Mouse (Mus musculus) urinary bladder, adult 2 months (tissue): ENCODE data around the gene Cryzl2. TPM values are rescaled to one million over a fixed set of nuclear protein-coding genes. Genes with fewer than 3 reads are reported as not detected.

ENCODE experiments used
- DNase-seq: peaks from one replicate; pipeline ENCODE4 v3.0.0; 2022; ENCODE audit warnings: low spot score
- polyA plus RNA-seq: library from polyadenylated mRNA; depleted of rRNA; stranded (reverse); fragments of >200 nt; gene quantifications from 2 replicates; pipeline ENCODE4 v1.2.3, GENCODE M21; 2012; rRNA removed

The Cryzl2 gene
- 27.7 and 29.0 TPM in 2 replicates for polyA plus RNA-seq

DNA sequence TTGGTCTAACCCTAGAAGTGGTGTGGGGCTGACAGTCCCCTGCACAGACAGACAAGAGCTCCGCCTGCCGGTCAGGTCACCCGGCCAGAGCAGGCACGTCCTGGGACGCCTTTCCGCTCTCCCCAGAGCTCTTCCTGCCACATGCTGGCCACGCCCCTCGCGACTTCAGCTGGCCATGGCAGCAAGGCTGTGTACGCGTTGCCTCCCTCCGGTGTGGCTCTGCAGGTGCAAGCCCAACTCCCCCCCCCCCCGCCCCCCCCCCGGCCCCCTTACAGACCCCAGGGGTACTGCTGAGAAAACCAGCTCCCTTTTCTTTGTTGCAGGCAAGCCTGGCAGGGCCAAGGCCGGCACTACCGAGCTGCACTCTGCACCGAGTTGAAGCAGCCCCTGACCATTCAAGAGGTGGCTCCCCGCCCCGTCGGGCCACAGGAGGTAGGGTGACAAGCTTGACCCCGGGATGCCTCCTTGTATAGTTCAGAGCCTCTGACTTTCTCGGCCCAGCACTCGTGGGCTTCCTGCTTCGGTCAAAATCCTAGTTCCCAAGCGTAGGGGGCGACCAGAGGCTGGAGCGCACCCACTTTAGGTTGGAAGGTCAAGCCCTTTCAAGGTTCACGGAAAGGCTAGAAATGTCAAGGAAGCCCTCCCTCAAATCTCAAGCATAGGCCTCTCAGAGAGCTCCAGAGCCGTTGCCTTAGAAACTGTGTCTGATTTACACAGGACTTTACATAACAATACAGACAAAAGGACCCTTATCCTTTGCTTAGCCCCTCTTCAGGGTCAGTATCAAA, at the start of gene Cryzl2:
Gene Cryzl2 (plus strand): TSS at position 157 of the 788 bp plus-strand sequence.
- DNase-seq, result peak; percentile 38

DNA sequence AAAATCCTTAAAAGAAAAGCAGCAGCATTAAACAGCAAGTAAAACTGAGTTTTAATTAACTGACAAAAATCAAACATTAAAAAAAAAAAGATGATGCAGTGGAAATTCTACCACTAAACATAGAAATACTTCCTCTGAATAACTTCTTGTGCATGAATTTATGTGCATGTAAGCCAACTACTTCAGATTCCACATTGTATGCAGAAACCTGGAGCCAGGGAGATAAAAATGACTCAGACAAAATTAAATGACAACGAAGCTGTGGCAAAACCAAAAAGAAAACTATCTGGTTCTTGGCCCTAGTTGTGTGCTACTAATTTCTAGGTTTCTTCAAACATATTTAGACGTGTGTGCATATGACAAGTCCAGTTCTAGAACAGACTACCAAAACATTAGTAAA, 48.7 kb upstream of the Cryzl2 start:
- DNase-seq, result no peak

DNA sequence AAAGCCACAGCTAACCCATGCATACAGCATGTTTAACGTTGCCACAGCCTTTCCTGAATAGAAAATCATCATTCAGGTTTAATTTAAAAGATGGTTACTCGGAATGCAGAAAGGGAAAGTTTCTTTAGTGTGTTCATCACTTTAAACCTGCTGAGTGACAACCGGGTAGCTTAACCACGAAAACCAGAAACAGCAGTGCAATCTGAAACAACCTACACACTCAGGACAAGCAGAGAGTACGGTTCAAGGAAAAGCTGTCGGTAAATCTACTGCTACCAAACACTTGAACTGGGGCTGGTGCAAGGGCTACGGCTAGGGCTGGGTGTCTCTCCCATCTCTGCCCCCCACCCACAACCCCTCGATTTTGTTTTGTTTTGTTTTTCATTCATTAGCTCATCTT, 47.4 kb upstream of the Cryzl2 start:
- DNase-seq, result no peak

DNA sequence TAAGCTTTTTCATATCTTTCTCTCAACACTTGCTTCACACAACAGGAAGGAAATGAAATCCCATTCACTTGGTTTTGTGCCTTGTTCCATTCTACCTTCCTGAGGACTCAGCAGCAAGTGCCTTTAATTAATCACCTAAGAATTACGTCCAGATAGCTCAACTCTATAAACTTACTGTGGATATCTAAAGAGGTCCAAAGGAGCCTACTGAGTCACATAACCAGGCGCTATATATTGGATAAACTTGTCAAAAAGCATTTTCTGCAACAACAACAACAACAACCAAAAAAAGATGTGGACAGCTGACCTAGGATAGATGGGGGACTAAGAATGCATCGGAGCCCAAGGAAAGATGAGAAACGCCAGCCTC, 47.1 kb upstream of the Cryzl2 start:
- DNase-seq, result no peak

DNA sequence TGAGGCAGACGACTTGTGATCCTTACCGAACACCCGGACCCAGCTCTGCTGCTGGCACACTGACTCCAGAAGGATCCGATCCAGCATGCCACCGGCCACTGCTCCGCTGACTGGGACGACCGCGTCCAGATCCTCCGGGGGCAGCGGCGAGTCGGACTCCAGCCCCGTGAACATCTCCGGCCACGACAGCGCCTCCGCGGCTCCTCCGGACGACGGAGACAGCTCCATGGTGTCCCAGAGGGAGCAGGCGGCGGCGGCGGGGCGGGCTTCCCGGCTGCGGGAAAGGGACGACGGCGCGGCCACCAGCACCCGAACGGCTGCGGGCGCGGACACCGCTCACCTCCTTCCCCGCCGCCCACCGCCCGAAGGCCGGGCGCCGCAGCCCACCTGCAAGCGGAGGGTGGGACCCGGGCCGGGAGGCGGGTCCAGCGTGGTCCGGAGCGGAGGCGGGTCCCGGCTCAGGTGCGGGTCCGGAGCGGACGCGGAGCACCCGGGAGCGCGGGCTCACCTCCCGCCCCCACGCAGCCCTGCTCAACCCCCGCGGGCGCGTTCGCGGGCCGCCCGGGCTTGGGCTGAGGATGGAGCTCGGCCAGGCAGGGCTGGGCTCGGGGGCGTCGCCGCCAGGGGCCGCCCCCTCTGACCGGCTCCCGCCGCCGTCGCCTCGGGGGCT, 46.5 kb upstream of the Cryzl2 start:
- peak; percentile 72 for DNase-seq

DNA sequence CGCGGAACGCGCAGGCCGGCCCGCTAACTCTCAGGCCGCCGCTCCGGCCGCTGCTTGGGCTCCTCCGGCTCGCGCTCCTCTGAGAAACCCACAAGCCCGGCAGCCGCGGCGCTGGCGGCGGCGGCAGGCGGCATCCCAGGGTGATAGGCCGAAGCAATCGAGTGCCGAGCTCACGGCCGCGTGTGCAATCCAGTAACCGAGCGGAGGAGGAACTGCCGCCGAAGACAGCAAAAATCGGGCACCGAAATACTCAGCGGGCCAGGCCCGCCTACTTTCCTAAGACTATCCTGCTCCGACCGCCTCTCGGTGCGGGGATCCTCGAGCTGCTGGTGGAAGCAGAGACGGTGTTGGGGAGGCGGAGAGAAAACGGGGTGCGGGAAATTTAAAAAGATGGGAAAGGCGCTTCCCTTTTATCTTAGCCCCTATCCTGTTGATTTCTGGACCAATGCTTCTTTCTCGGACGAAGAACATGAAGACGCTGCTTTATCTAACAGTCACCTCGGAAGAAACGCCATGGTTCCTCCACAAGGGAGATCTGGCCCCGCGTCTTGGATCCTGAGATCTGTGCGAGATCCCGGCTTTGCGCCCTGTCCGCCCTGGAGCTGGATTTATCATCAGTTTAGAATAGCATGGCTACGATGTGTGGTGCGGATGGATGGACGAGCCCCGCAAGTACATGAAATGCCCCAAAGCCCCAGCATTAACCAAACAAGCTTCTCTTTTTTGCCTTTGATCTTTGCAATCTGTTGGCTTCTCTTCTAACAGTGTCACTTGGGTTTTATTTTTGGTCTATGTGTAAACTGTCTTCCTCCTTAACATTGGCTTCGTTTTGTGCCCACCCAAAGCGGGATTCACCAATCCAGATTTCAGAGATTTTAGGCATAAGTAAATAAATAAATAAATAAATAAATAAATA, 45.7 kb upstream of the Cryzl2 start, which contains the start of gene Rasal2:
Gene Rasal2 (minus strand): TSS at position 142 of the 916 bp plus-strand sequence.
- peak; percentile 86 for DNase-seq

DNA sequence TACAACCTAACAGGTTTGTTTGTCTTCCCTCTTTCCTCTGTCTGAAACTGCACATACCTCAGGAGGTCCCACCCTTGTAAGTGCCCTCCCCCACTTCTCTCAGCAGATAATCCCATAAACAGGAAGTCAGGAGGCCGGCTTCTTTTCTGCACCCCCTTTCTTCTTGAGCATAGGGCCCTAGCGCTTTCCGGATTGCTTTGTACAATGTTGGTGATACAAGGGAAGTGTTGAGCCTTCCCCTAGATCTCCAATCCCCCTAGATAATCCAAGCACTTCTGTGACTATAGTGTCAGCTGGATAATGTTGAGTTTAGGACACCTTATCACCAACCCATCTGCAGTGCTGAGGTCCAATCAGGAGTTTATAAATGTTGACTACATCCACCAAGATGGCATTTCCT, 42.6 kb upstream of the Cryzl2 start:
- DNase-seq, result no peak

DNA sequence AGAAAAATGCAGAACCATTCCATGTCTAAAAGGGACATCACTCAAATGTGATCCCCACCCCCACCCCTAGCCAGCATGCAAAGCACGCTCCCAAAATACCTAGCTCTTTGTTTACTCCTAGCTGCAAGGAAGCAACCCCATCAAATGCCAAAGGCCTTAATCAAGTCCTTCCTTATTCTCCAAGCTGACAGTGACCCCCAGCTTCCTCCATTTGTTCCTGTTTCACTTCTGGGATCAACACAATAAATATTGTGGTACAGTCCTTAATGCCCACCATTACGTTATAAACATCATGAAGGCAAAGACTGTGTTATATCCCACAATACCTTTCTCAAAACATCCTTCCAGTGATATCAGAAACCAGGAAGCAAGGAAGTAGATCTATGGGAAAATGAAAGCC, 41.7 kb upstream of the Cryzl2 start:
- DNase-seq, result no peak

DNA sequence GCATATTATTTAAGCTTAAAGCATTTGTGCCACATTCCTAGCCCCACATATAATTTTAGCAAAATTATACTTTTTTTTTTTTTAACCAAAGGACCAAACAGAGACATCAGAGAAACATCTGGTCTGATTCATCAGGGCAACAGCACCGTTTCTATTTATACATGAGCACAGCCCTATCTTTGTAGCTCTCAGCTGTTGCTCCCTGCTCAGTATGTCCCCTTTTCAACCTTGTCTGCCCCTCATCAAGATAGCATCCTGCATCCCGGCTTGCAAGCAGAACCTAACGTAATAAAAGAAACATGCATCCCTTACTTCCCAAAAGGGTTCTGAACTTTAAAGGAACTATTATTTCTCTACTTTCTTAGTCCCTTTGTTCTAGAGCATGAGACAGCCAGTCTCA, 41.0 kb upstream of the Cryzl2 start:
- no peak for DNase-seq

DNA sequence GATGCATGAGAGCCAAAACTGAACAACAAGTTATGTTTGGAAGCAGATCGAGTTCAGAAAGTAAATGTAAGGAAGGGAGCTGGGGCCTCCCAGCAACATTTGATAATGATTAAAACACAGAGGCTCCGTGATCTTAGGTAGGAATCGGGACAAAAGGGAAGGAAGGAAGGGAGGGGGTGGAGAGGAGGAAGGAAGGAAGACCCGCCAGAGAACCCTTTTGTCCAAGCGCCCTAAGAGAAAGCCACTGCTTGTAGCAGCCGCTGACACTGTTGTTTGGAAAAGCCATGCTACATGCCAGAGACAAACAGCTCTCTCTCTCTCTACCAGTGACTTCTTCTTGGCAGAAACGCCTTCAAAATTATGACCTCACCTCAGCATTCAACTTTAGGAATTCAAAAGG, 40.5 kb upstream of the Cryzl2 start:
- DNase-seq, result no peak

DNA sequence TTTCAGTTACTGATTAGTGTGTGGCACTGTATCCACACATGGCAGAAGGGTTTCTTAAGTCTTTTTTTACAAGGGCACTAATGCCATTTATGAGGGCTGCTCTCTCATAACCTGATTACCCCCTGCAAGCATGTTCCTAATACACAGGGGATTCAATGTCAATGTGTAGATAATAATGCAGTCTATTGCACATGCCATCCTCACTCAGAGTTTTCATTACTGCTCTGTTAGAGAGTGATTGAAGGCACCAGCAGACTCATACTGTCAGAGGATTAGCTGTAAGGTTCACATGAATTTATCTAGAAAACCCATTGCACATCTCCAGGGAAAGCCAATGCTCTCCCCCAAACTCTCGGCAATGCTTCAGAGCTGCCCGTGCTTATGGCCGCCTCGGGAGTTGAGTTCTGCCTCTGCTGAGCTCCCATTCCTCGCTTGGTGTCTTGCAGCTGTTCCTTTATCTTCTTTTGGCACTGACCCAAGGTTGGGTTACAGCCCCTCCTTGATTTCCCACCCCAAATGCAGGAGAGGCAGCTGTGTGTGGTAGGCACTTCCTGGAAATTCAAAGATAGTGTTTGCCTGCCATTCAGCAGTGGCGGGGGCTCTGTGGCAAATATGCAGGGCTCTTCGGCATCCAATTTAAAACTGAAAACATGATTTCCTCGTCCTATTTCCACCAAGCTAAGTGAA, 32.5 kb upstream of the Cryzl2 start:
- no peak for DNase-seq

DNA sequence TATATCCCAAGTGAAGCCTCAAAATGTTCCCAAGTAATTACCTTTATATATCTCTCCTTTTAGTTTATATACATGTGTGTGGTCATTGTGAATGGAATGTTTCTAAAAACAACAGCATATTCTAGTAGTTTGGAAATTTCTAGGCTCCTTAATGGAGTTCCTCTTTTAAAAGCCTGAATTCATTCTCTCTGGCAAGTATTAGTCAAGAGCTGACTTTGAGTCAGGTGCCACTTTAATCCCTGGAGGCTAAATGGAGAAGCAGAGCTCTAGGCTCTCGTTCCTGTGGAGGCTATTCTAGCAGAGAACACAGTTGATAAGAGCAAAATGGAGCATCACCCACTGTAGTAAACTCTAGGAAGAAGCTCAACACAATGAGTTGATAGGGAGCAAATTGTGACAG, 31.4 kb upstream of the Cryzl2 start:
- DNase-seq, result no peak

DNA sequence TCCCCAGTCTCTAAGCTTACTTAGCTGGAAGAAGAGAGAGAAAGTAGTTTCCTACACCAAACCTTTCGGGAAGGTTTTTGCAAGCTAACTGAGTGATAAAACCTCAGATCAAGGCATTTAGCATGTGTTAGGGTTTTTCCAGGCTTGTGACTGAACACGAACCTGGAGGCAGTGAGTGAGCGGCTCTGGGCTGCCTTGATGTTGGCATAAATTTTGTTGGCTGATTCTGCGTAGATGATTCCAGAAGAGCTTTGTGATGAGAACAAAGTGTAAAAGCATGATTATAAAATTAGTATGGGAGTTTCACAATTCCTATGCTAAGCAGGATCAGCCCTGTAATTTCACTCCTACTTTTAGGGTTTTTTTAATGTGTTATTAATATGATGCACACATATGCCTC, 30.8 kb upstream of the Cryzl2 start:
- no peak for DNase-seq

DNA sequence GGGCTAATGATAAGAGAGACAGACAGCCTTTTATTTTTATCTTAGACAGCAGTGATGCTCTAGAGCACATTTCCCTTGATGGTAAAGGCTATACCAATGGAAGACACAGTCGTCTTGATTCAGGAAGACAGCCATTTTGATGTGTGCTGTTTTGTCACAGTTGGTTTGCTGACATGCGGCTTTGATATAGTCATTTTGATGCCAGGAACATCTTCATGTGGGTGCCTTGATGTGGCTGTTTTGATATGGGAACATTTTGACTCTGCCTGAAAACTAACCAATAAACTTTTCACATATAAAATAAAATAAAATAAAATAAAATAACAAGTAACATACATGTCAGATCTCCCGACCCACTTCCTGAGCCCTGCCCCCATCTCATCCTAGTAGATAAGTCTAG, 30.0 kb upstream of the Cryzl2 start:
- DNase-seq, result no peak

DNA sequence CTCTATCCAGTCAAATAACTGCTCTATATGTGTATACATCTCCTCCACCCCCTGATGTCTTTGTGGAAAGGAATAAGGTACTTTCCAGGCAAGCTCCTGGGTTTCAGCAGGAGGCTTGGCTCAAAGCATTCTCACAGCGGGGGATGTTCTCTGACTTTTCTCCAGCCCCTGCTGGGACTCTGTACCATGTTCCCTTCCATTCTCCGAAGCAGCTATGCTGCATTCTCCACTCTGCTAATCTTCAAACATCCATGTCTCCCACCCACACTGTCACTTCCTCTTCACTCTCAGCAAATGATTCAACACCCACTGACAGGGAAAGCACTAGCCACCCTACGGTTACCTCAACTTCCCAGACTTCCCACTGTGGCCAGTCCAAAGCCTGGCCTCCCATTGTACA, 25.1 kb upstream of the Cryzl2 start:
- no peak for DNase-seq

DNA sequence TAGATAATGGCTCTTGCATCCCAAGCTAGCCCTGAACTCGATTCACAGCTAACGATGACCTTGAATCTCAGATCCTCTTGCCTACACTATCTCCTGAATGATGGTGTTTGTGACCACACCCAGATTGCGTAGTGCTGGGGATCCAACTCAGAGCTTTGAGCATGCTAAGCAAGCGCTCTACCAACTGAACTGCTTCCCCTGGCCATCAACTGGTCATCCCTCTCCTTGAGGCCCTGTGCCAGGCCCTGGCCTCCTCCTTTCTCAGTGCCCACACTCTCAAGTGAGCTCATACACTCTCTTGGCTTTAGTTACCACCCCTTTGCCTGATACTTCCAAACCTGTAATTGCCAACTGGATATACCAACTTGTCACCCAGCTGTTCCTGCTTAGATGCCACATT, 24.0 kb upstream of the Cryzl2 start:
- no peak for DNase-seq

DNA sequence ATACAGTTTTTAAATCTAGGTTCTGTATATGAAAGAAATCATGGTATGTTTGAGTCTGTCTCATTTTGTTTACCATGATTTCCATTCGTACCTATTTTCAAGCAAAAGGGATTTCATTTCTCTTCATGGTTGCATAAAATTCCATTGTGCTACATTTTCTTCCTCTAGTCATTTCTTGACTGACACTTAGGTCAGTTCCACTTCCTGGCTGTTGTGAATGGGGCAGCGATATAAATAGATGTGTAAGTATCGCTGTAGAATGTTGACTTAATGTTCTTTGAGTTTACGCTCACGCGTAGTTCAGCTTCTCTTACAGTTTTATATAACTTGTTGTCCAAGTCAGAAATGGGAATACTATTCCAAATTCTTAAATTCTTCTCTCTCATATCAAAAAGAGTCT, 22.5 kb upstream of the Cryzl2 start:
- no peak for DNase-seq

DNA sequence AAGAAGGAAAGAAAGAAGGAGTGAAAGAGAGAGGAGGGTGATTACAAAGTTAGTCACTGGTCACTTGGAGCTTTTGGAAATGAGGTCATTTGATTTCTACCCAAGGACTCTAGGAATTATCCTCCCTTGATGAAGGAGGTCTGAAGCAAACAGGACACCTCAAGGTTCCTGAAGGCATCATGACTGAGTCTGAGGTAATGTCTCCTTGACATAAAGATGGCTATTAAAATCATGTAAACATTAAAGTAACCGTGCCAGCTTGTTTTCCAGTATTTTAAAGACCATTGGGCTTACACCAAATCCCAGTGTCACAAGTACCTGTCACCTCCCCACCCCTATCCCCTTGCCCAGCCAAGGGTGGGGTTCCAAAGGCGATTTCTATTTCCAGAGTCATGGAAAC, 20.1 kb upstream of the Cryzl2 start:
- DNase-seq, result no peak

DNA sequence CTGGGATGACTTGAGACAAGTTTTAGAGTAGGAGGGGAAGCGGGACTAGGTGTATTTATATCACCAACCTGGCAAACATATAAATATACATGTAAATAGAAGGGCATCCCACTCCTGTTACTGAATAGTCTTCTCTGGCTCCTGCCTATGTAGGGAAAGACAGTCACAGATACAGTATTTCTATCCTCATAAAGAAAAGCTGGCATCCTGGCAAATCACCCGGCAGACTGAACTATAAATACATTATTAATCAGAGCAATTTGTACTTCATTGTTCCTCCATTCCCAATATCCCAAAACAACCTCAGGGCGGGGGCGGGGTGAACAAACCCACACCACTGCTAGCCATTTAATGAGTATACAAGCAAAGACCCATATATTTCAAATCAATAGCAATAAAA, 19.3 kb upstream of the Cryzl2 start:
- no peak for DNase-seq

DNA sequence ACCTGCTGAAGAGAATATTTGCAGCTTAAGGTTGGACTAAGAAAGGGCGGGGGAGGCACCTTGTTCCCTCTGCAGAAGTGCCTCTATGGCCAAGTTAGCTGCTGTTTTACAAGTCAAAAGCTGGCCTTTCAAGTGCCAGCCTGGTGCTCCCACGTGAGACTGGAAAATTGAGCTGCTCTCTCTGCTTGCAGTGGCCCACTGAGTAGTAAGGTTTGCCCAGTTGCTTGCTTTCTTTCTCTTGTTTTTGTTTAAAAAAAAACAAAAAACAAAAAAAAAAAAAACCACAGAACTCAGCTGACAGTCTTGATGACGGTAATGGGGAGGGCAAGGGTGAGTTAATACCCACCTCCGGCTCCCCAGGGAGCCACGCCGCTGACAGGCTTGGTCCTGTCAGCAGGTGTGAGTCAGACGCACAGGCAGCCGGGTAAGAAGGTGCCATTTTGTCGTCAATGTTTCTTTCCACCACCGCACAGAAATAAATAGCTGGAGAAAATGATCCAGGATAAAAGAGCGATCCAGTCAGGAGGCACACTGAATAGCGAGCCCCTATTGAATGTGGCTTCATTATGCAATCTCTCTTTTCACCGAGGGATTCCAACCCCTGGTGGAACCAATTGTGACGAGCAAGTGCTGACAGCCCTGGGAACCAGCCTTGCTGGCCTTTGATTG, 18.3 kb upstream of the Cryzl2 start:
- no peak for DNase-seq

DNA sequence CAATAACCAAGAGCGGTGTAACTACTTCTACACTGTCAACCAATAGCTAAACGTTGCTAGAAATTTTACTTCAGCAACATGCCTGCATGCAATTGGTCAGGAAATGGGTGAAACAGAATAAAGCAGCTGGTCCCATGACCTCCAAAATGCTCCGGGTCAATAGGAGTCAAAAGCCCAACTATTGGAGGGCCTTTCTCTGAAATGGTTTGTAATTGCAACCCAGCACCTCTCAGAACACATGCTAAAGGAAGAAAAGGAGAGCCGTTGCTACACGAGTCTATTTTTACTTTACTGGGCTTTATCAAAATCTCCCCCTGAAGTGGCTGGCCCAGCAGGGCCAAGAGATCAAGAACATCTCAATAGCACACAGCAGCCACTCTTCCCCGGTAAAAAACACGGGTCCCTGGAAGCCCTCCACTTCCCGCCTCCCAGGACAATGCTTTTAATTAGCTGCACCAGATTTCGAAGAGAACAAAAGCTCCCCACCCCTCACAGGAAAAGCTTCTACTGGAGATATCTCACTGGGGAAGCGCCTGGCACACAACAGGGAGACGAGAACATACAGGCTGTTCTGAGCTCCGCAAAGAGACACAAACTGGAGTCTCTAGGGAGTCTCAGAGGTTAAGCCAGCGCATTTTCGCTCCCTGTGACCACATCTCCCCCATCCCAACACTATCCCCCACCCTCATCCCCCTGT, 15.2 kb upstream of the Cryzl2 start:
- DNase-seq, result no peak
